Mouse (Mus musculus): ENCODE results near the gene Cd59a.
"Not testable (repeated sequence)": the region's sequence is repeated elsewhere in the genome, so short reads cannot be mapped to it uniquely, and the experiment has no call there.

DNA sequence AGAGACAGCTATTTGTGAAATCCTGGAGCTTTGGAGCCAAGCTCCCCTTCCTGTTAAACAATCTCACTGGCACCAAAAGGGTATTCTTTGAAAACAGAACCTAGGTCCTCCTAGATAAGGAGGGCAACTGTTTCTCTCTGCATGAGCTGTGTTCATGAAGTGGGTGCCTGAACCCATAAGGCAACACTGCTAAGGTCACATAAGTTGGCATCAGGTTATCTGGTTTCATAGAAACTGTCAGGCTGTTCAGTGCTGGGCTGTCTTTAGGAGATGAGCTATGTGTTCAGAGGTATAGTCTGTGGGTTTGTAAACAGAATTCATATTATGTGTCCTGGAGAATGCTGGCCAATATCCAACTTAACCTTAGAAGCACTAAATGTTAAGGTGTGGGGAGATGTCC, 21.6 kb downstream of the Cd59a start:
- not testable (repeated sequence) for TF ChIP-seq POLR2A (IDR thresholded peaks at IDR 0.05; ENCODE audit: control insufficient read depth, extremely low read depth, insufficient read depth, low read length, poor library complexity); CTCF (IDR thresholded peaks at IDR 0.05; ENCODE audit: borderline replicate concordance, control insufficient read depth, extremely low read depth, insufficient read depth, low read length, poor library complexity)

All from thymus, adult 2 months (tissue).